Mouse (Mus musculus) stomach, embryonic 16.5 days (tissue): ENCODE results near the gene Gm39115. TPM values are rescaled to one million over a fixed set of nuclear protein-coding genes. Genes with fewer than 3 reads are reported as not detected.
A peak's percentile ranks its signal among the peaks of the same experiment; 100 is the strongest.

Experiments
- ATAC-seq: fragments of 200-750 bp; cut with Nextera tagmentation; 2 replicates; pipeline ENCODE4 v1.8.0; 2017; ENCODE audit warnings: moderate number of reproducible peaks, moderate TSS enrichment; ENCODE audit not compliant: insufficient read depth, low FRiP score
- H3K27ac ChIP-seq: fragments of 300-500 bp; sonication (generic); 2 replicates; pipeline ENCODE4 v1.5.1; 2014; ENCODE audit warnings: low read length
- H3K27me3 ChIP-seq: fragments of 300-500 bp; sonication (generic); 2 replicates; pipeline ENCODE4 v1.6.1; 2014; ENCODE audit warnings: low read length, control low read depth, mixed read lengths; ENCODE audit not compliant: control insufficient read depth, insufficient read depth
- H3K36me3 ChIP-seq: fragments of 300-500 bp; sonication (generic); 2 replicates; pipeline ENCODE4 v1.6.1; 2014; ENCODE audit warnings: low read length; ENCODE audit not compliant: control insufficient read depth, insufficient read depth
- H3K4me1 ChIP-seq: fragments of 300-500 bp; sonication (generic); 2 replicates; pipeline ENCODE4 v1.6.1; 2014; ENCODE audit warnings: low read length, control low read depth, mixed read lengths; ENCODE audit not compliant: control insufficient read depth, insufficient read depth
- H3K4me2 ChIP-seq: fragments of 300-500 bp; sonication (generic); 2 replicates; pipeline ENCODE4 v1.6.1; 2014; ENCODE audit warnings: low read depth, low read length, mixed read lengths
- H3K4me3 ChIP-seq: fragments of 300-500 bp; sonication (generic); replicated peaks from 2 replicates; pipeline ENCODE4 v1.5.1; 2014; ENCODE audit warnings: mild to moderate bottlenecking, low read length
- H3K9ac ChIP-seq: fragments of 300-500 bp; sonication (generic); 2 replicates; pipeline ENCODE4 v1.6.1; 2014; ENCODE audit warnings: low read length
- H3K9me3 ChIP-seq: fragments of 300-500 bp; sonication (generic); replicated peaks from 2 replicates; pipeline ENCODE4 v1.6.1; 2016; ENCODE audit warnings: low read length, control low read depth; ENCODE audit not compliant: control insufficient read depth
- WGBS: fragments of 180-500 bp; shearing (Covaris S2); extraction: QIAGEN DNeasy Blood & Tissue Kit; methylation state at CpG from one replicate; pipeline ENCODE4 v1.1.7; 2014; 5-methylcytosine and 5-hydroxymethylcytosine counted together
- polyA plus RNA-seq: library from polyadenylated mRNA; unstranded; fragments of >200 nt; fragmentation: Nextera tagmentation; extraction: Ambion mirVana; gene quantifications from 2 replicates; pipeline ENCODE4 v1.2.1, GENCODE M21; 2015

The Gm39115 gene
- polyA plus RNA-seq, 1 experiment from 2014 or later: not detected

- Histone ChIP-seq H3K9ac (no peak overlapping the region), H3K27me3 (peaks cover 27% of the 10 kb centered on the region), H3K4me1 (peaks cover 26% of the 10 kb centered on the region), H3K9me3 (no peaks in the 10 kb centered on the region), H3K4me3 (no peak overlapping the region), H3K36me3 (no peaks in the 10 kb centered on the region), H3K27ac (no peak overlapping the region), H3K4me2 (no peak overlapping the region)
- no peak for ATAC-seq
- 13% methylated on average over 4 of the region's 4 CpGs for WGBS
These were observed 44.0 kb downstream of the Gm39115 start for GRCm38 (mm10) chr7:142091848-142092247.

GRCm38 (mm10) chr7:142089648-142090447 is 46.0 kb downstream of the Gm39115 start:
- Histone ChIP-seq H3K27ac (no peak overlapping the region), H3K4me2 (no peak overlapping the region), H3K9ac (no peak overlapping the region), H3K4me1 (peaks cover 23% of the 10 kb centered on the region), H3K4me3 (no peak overlapping the region), H3K9me3 (no peaks in the 10 kb centered on the region), H3K27me3 (peaks cover 17% of the 10 kb centered on the region), H3K36me3 (no peaks in the 10 kb centered on the region)
- no peak for ATAC-seq
- WGBS: 56% methylated on average over 17 of the region's 17 CpGs

GRCm38 (mm10) chr7:142088886-142089285 is 46.9 kb downstream of the Gm39115 start:
- Histone ChIP-seq H3K36me3 (no peaks in the 10 kb centered on the region), H3K9ac (no peak overlapping the region), H3K9me3 (no peaks in the 10 kb centered on the region), H3K4me1 (peaks cover 23% of the 10 kb centered on the region), H3K4me3 (no peak overlapping the region), H3K27ac (no peak overlapping the region), H3K4me2 (no peak overlapping the region), H3K27me3 (peaks cover 11% of the 10 kb centered on the region; the same call in 1 of the 2 replicates)
- ATAC-seq: peak; percentile 53
- 5% methylated on average over 5 of the region's 5 CpGs for WGBS

GRCm38 (mm10) chr7:142087069-142087652 is 48.7 kb downstream of the Gm39115 start:
- 87% methylated on average over 1 of the region's 1 CpGs for WGBS
- H3K9me3 ChIP-seq: no peaks in the 10 kb centered on the region
- no peaks in the 10 kb centered on the region for H3K36me3 ChIP-seq
- H3K4me3 ChIP-seq: no peak overlapping the region
- H3K27ac ChIP-seq: no peak overlapping the region
- H3K4me2 ChIP-seq: no peak overlapping the region
- ATAC-seq: no peak; the same call in 1 of the 2 replicates
- H3K9ac ChIP-seq: no peak overlapping the region
- peaks cover 18% of the 10 kb centered on the region; the same call in 1 of the 2 replicates for H3K4me1 ChIP-seq
- peaks cover 12% of the 10 kb centered on the region for H3K27me3 ChIP-seq

GRCm38 (mm10) chr7:142086159-142086905 is 49.5 kb downstream of the Gm39115 start:
- Histone ChIP-seq H3K36me3 (no peaks in the 10 kb centered on the region), H3K4me3 (no peak overlapping the region), H3K27me3 (peaks cover 21% of the 10 kb centered on the region), H3K4me1 (peaks cover 18% of the 10 kb centered on the region; the same call in 1 of the 2 replicates), H3K4me2 (no peak overlapping the region), H3K9me3 (no peaks in the 10 kb centered on the region), H3K27ac (no peak overlapping the region), H3K9ac (no peak overlapping the region)
- WGBS: 68% methylated on average over 4 of the region's 4 CpGs
- no peak for ATAC-seq

Other genes starting within 250 kb of the Gm39115 start
- gene Tollip, start 217.5 kb downstream of the Gm39115 start, polyA plus RNA-seq: 52.0 and 62.6 TPM in 2 replicates
- gene Brsk2, start 186.3 kb downstream of the Gm39115 start, polyA plus RNA-seq: 1.4 TPM in 2 replicates
- 73.9 and 75.9 TPM in 2 replicates for gene Mob2, start 75.0 kb downstream of the Gm39115 start, polyA plus RNA-seq
- gene Dusp8, start 40.2 kb downstream of the Gm39115 start, polyA plus RNA-seq: 6.4 TPM in 2 replicates
- gene Gm45618, start 15.3 kb downstream of the Gm39115 start, polyA plus RNA-seq: not detected in 2 replicates
- gene Gm45337, start 8.6 kb upstream of the Gm39115 start, polyA plus RNA-seq: not detected in 2 replicates
- gene Gm29735, start 21.1 kb upstream of the Gm39115 start, polyA plus RNA-seq: not detected in 2 replicates
- not detected in 2 replicates for gene Gm4553, start 29.7 kb upstream of the Gm39115 start, polyA plus RNA-seq
- not detected in 2 replicates for gene Krtap5-2, start 40.0 kb upstream of the Gm39115 start, polyA plus RNA-seq
- gene Gm10153, start 54.4 kb upstream of the Gm39115 start, polyA plus RNA-seq: not detected in 2 replicates
- gene Krtap5-3, start 65.3 kb upstream of the Gm39115 start, polyA plus RNA-seq: not detected in 2 replicates
- gene Gm7579, start 75.8 kb upstream of the Gm39115 start, polyA plus RNA-seq: not detected in 2 replicates
- not detected in 2 replicates for gene Krtap5-5, start 93.9 kb upstream of the Gm39115 start, polyA plus RNA-seq
- gene Gm40460, start 105.0 kb upstream of the Gm39115 start, polyA plus RNA-seq: not detected in 2 replicates
- gene Gm2431, start 122.3 kb upstream of the Gm39115 start, polyA plus RNA-seq: not detected in 2 replicates
- not detected in 2 replicates for gene Gm4559, start 138.3 kb upstream of the Gm39115 start, polyA plus RNA-seq
- not detected in 2 replicates for gene Krtap5-1, start 161.1 kb upstream of the Gm39115 start, polyA plus RNA-seq
- gene Krtap5-4, start 167.5 kb upstream of the Gm39115 start, polyA plus RNA-seq: not detected in 2 replicates
- 3.7 and 5.2 TPM in 2 replicates for gene Ifitm10, start 237.7 kb upstream of the Gm39115 start, polyA plus RNA-seq
- gene Gm49369, start 246.6 kb upstream of the Gm39115 start, polyA plus RNA-seq: 0.96 TPM in 1 of 2 replicates, not detected in the other